Mouse (Mus musculus) forebrain, embryonic 15.5 days (tissue): ENCODE results near the gene Tmem54. TPM values are rescaled to one million over a fixed set of nuclear protein-coding genes. Genes with fewer than 3 reads are reported as not detected.

Experiments used
- ATAC-seq: fragments of 200-750 bp; cut with Nextera tagmentation; replicated peaks from 2 replicates; pipeline ENCODE4 v1.8.0; 2017; ENCODE audit warnings: mild to moderate bottlenecking, moderate TSS enrichment, moderate library complexity
- H3K27ac ChIP-seq: fragments of 300-500 bp; sonication (generic); replicated peaks from 2 replicates; pipeline ENCODE4 v1.5.1; 2015; ENCODE audit warnings: mild to moderate bottlenecking, inconsistent platforms
- H3K27me3 ChIP-seq: fragments of 300-500 bp; sonication (generic); 2 replicates; pipeline ENCODE4 v1.6.1; 2015; ENCODE audit warnings: inconsistent platforms
- H3K36me3 ChIP-seq: fragments of 300-500 bp; sonication (generic); 2 replicates; pipeline ENCODE4 v1.6.1; 2015; ENCODE audit warnings: mild to moderate bottlenecking, inconsistent platforms
- H3K4me1 ChIP-seq: fragments of 300-500 bp; sonication (generic); 2 replicates; pipeline ENCODE4 v1.6.1; 2015; ENCODE audit warnings: inconsistent platforms
- H3K4me2 ChIP-seq: fragments of 300-500 bp; sonication (generic); replicated peaks from 2 replicates; pipeline ENCODE4 v1.6.1; 2015; ENCODE audit warnings: mild to moderate bottlenecking, inconsistent platforms
- H3K4me3 ChIP-seq: fragments of 300-500 bp; sonication (generic); 2 replicates; pipeline ENCODE4 v1.5.1; 2015; ENCODE audit warnings: mild to moderate bottlenecking, inconsistent platforms
- H3K9ac ChIP-seq: fragments of 300-500 bp; sonication (generic); replicated peaks from 2 replicates; pipeline ENCODE4 v1.6.1; 2015; ENCODE audit warnings: mild to moderate bottlenecking, inconsistent platforms
- H3K9me3 ChIP-seq: fragments of 300-500 bp; sonication (generic); 2 replicates; pipeline ENCODE4 v1.6.1; 2016; ENCODE audit warnings: inconsistent platforms
- WGBS: fragments of 180-500 bp; shearing (Covaris S2); methylation state at CpG from one replicate; pipeline ENCODE4 v1.1.7; 2015; ENCODE audit warnings: mixed read lengths; 5-methylcytosine and 5-hydroxymethylcytosine counted together
- polyA plus RNA-seq: library from polyadenylated mRNA; unstranded; fragments of >200 nt; fragmentation: Nextera tagmentation; extraction: Ambion mirVana; gene quantifications from 2 replicates; pipeline ENCODE4 v1.2.1, GENCODE M21; 2015

Tmem54 gene
- polyA plus RNA-seq, 1 experiment from 2014 or later = not detected

DNA sequence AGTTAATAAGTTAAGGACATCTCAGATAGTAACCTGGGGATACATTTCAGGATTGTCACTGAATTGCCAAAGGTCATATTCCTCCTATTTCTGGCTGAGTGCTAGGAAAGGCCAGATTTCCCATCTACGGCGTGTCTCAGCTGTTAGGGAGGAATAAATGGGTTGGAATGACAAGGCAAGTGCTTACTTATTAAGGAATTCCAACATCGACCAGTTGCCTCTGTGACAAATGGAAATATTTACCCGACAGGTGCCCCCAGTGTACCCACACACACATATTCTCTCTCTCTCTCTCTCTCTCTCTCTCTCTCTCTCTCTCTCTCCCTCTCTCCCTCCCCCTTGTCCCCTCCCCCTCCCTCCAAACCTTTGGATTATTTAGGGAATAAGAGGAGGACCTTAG is 40.6 kb downstream of the Tmem54 start:
- ATAC-seq = no peak
- 79% methylated on average over 4 of the region's 4 CpGs for WGBS
- no peak overlapping the region for H3K4me2 ChIP-seq
- H3K4me3 ChIP-seq = no peak overlapping the region
- no peaks in the 10 kb centered on the region for H3K9me3 ChIP-seq
- no peak overlapping the region for H3K27ac ChIP-seq
- peaks cover 47% of the 10 kb centered on the region for H3K4me1 ChIP-seq
- peaks cover 7% of the 10 kb centered on the region; the same call in 1 of the 2 replicates for H3K36me3 ChIP-seq
- no peak overlapping the region for H3K9ac ChIP-seq
- H3K27me3 ChIP-seq = no peaks in the 10 kb centered on the region

DNA sequence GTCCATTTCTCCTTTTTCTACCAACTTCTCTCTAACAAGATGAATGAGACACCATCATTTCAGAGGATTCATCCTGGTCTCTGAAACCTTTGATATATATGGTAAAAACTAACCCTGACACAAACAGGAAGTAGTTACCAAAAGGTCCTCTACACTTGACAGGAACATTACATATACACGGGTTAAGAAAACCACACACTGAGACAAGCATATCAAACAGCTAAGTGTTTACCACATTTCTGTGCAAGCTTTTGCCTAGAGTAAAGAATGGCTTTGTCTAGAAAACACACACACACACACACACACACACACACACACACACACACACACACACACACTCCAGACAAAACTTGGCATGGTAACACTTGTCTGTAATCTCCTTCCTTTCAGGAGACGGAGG is 41.0 kb downstream of the Tmem54 start:
- Histone ChIP-seq H3K9me3 (no peaks in the 10 kb centered on the region), H3K9ac (no peak overlapping the region), H3K27me3 (no peaks in the 10 kb centered on the region), H3K36me3 (peaks cover 7% of the 10 kb centered on the region; the same call in 1 of the 2 replicates), H3K27ac (no peak overlapping the region), H3K4me3 (no peak overlapping the region), H3K4me2 (no peak overlapping the region), H3K4me1 (peaks cover 47% of the 10 kb centered on the region)
- no peak for ATAC-seq
- WGBS = 60% methylated on average over 2 of the region's 2 CpGs

DNA sequence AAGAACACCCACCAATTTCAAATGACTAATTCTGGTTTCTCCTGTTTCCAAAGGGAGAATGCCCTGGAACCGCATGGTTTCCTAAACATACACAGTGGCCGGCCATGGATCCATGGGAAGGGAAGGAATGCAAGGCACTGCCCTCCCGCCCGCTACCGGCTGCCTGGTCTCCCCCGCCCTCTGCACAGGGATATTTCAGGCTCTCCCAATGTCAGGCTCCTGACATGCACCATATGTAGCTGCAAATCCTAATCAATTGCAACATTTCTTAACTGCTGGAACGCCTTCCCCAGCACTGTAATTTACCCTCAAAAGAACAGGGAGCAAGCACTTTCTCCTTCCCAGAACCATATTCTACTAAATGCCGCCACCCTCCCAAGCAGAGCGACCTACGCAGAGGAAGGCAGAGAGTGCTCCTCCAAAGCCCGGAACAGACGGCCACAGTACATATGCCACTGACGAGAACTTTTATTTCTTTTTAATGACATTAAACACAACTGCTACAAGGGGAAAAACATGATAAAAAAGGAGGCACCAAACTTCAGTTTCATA is 42.3 kb downstream of the Tmem54 start:
- 79% methylated on average over 13 of the region's 13 CpGs for WGBS

DNA sequence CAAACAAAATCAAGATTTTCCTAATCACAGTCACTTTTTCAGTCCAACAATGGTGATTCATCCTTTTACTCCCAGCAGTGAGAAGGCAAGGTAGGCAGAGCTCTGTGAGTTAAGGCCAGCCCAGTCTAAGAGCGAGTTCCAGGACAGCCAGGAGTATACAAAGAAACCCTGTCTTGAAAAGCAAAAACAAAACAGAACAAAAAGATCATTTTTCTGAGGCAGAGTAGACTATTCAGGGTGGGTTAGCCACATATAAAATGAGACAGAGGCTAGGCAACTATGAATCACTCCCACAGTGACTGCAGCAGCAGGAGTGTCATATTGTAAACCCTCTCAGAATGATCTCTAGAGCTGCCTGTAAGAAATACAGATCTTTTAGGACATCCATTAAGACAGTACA is 44.0 kb downstream of the Tmem54 start:
- peaks cover 30% of the 10 kb centered on the region for H3K4me1 ChIP-seq
- peaks cover 12% of the 10 kb centered on the region; the same call in 1 of the 2 replicates for H3K36me3 ChIP-seq
- no peak overlapping the region for H3K9ac ChIP-seq
- H3K4me2 ChIP-seq = no peak overlapping the region
- no peak overlapping the region for H3K4me3 ChIP-seq
- H3K27ac ChIP-seq = no peak overlapping the region
- H3K27me3 ChIP-seq = no peaks in the 10 kb centered on the region
- H3K9me3 ChIP-seq = no peaks in the 10 kb centered on the region
- no peak for ATAC-seq
- 54% methylated on average over 1 of the region's 1 CpGs for WGBS

More for the DNA sequence above, 42.3 kb downstream of the Tmem54 start:
- Histone ChIP-seq H3K36me3 (peaks cover 8% of the 10 kb centered on the region; the same call in 1 of the 2 replicates), H3K9me3 (no peaks in the 10 kb centered on the region), H3K4me3 (no peak overlapping the region), H3K4me2 (no peak overlapping the region), H3K9ac (no peak overlapping the region), H3K27me3 (no peaks in the 10 kb centered on the region), H3K27ac (no peak overlapping the region), H3K4me1 (peaks cover 39% of the 10 kb centered on the region)
- ATAC-seq = no peak

DNA sequence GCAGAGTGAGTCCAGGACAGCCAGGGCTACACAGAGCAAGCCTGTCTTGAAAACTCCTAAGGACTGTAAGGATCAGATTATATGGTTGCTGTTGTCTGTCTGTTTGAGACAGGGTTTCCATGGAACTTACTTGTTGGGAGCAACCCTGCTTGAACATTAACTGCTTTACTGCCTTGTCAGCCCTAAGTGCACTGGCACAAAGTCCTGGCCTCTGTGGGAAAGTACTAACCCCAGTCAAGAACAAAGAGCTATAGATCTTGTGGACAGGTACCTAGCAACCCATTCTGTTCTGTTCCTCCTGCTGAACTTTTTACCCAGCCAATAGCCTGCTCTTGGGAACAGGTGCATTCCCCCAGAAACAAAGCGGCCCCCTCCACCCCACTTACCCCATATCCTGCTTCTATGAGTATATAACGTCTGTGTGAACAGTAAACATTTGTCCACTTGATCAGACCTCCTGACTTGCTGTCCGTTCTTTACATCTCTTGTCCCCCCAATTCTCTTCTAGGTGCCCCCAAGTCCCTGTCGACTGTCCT is 46.0 kb downstream of the Tmem54 start:
- peaks cover 15% of the 10 kb centered on the region; the same call in 1 of the 2 replicates for H3K36me3 ChIP-seq
- ATAC-seq = no peak
- no peak overlapping the region for H3K4me3 ChIP-seq
- H3K27me3 ChIP-seq = no peaks in the 10 kb centered on the region
- no peak overlapping the region for H3K27ac ChIP-seq
- whole genome bisulfite sequencing = 91% methylated on average over 4 of the region's 4 CpGs
- peaks cover 15% of the 10 kb centered on the region for H3K4me1 ChIP-seq
- H3K4me2 ChIP-seq = no peak overlapping the region
- no peaks in the 10 kb centered on the region for H3K9me3 ChIP-seq
- no peak overlapping the region for H3K9ac ChIP-seq

DNA sequence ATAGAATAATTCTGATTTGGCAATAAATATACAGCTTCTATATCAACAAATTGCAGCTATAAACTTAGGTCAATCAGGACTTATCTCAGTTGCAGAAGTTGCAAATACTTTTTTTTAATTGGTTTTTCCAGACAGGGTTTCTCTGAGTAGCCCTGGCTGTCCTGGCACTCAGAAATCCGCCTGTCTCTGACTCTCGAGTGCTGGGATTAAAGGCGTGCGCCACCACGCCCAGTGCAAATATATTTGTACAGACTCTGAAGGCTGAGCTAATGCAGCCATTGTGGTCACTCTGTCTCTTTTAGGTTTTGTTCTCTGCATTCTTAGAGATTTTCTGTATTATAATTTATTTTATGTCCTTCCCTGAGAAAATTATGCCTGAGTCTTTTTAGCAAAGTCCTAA is 52.2 kb downstream of the Tmem54 start:
- Histone ChIP-seq H3K27me3 (no peaks in the 10 kb centered on the region), H3K36me3 (peaks cover 11% of the 10 kb centered on the region; the same call in 1 of the 2 replicates), H3K9ac (no peak overlapping the region), H3K9me3 (no peaks in the 10 kb centered on the region), H3K4me2 (no peak overlapping the region), H3K4me1 (peaks cover 5% of the 10 kb centered on the region; the same call in 1 of the 2 replicates), H3K4me3 (no peak overlapping the region), H3K27ac (no peak overlapping the region)
- WGBS = 85% methylated on average over 5 of the region's 5 CpGs
- no peak for ATAC-seq

DNA sequence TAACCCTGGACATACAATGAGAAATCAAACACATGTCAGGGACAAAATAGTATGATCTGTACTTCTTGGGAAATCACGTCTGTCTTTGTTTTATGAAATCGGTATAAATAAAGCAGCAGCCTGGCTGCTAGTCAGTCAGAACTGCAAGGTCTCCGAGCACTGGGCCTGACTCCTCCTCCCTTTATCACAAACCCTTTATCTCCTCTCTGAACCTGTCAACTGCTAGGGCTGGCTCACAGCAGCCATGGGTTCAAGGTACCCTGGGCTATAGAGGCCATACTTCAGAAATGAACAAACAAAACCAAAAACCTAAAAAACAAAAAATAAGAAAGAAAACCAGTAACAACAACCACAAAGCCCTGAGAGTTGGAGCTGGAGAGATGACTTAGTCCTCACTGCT is 53.2 kb downstream of the Tmem54 start:
- peak overlapping the region; percentile 42 for H3K27ac ChIP-seq
- H3K9me3 ChIP-seq = no peaks in the 10 kb centered on the region
- no peaks in the 10 kb centered on the region for H3K27me3 ChIP-seq
- peaks cover 5% of the 10 kb centered on the region; the same call in 1 of the 2 replicates for H3K4me1 ChIP-seq
- ATAC-seq = no peak
- WGBS = 53% methylated on average over 3 of the region's 3 CpGs
- peaks cover 6% of the 10 kb centered on the region; the same call in 1 of the 2 replicates for H3K36me3 ChIP-seq
- H3K4me3 ChIP-seq = no peak overlapping the region
- H3K9ac ChIP-seq = no peak overlapping the region
- no peak overlapping the region for H3K4me2 ChIP-seq

DNA sequence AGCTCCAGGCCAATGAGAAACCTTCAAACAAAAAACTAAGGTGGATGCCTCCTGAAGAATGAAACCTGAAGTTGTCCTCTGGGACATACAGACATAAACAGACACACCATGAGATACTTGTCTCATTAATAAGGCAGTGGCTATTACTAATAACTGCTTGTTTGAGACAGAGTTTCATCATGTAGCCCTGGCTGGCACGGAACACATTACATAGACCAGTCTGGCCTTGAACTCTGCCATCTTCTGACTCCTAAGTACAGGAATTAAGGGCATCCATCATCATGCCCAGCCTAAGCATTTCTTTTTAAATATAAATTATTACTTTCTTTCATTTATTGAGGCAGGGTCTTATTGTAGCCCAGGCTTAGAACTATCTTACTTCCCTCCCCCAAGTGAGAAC is 55.7 kb downstream of the Tmem54 start:
- no peak for ATAC-seq
- no peak overlapping the region for H3K4me3 ChIP-seq
- H3K4me1 ChIP-seq = peaks cover 5% of the 10 kb centered on the region; the same call in 1 of the 2 replicates
- no peak overlapping the region for H3K4me2 ChIP-seq
- WGBS = 97% methylated on average over 1 of the region's 1 CpGs
- H3K9me3 ChIP-seq = no peaks in the 10 kb centered on the region
- H3K27me3 ChIP-seq = no peaks in the 10 kb centered on the region
- H3K27ac ChIP-seq = no peak overlapping the region
- peaks cover 14% of the 10 kb centered on the region for H3K36me3 ChIP-seq
- H3K9ac ChIP-seq = no peak overlapping the region

Other genes with a start within 250 kb of the Tmem54 start
- 9.5 and 10.5 TPM in 2 replicates for gene Trim62, start 222.0 kb upstream of the Tmem54 start, polyA plus RNA-seq
- 12.3 and 13.7 TPM in 2 replicates for gene Azin2, start 143.1 kb upstream of the Tmem54 start, polyA plus RNA-seq
- gene Ak2, start 113.6 kb upstream of the Tmem54 start, polyA plus RNA-seq = 106 and 116 TPM in 2 replicates
- gene Rnf19b, start 47.3 kb upstream of the Tmem54 start, polyA plus RNA-seq = 23.0 and 23.2 TPM in 2 replicates
- gene Hpca, start 16.5 kb downstream of the Tmem54 start, polyA plus RNA-seq = 48.0 and 53.1 TPM in 2 replicates
- 2.6 and 2.8 TPM in 2 replicates for gene Fndc5, start 31.5 kb downstream of the Tmem54 start, polyA plus RNA-seq
- 15.3 and 17.2 TPM in 2 replicates for gene S100pbp, start 84.2 kb downstream of the Tmem54 start, polyA plus RNA-seq
- 106 and 115 TPM in 2 replicates for gene Yars, start 84.2 kb downstream of the Tmem54 start, polyA plus RNA-seq
- gene C77080, start 155.9 kb downstream of the Tmem54 start, polyA plus RNA-seq = 4.1 and 4.5 TPM in 2 replicates
- 0.13 and 0.36 TPM in 2 replicates for gene Sync, start 182.1 kb downstream of the Tmem54 start, polyA plus RNA-seq
- gene Rbbp4, start 229.8 kb downstream of the Tmem54 start, polyA plus RNA-seq = 434 and 436 TPM in 2 replicates
- gene Zbtb8os, start 230.1 kb downstream of the Tmem54 start, polyA plus RNA-seq = 28.7 and 29.1 TPM in 2 replicates